Mouse (Mus musculus): ENCODE measurements around the gene Gopc. TPM values are rescaled to one million over a fixed set of nuclear protein-coding genes. Genes with fewer than 3 reads are reported as not detected.
"Not testable (repeated sequence)": the region's sequence is repeated elsewhere in the genome, so short reads cannot be mapped to it uniquely, and the experiment has no call there.

Gopc gene
- total RNA-seq, 2 experiments from 2014 or later, result 19.2 to 19.6 TPM

DNA sequence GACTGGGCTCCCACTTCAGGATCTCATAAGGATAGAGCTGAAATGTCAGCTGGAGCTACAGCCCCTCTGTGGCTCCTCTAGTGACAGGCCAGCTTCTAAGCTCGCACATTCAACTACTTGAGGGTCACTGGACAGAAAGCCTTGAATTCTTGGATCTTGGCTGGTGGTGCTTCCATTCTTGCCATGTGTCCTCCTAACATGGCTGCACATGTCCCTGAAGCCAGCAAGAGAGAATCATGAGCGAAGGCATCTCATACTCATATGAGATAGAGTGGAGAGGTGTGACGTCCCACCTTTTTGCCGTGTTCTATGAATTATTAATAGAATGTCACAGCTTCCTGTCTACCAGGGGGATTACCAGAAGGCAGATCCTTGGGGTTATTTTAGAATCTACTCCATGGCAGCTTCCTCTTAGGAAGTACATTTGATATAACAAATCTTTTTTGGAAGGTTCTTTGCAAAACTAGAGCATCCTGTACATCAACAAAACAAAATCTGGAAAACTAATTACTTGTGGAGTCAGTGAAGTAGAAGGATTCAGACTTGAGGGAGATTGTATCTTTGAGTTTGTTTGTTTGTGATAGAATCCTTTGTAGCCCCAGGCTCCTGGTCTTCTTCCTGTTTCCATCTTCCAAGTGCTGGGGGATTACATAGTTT lies 87.9 kb downstream of the Gopc start:
- DNase-seq, result no peak

DNA sequence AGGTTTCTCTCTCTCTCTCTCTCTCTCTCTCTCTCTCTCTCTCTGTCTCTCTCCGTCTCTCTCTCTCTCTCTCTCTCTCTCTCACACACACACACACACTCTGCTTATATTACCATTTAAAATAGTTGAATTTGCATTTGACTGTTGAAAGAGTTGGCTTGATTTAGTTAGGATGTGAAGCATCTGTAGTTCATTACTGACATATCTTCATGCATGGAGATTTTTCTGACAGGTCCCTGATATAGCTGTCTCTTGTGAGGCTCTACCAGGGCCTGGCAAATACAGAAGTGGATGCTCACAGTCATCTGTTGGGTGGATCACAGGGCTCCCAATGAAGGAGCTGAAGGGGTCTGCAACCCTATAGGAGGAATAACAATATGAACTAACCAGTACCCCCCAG lies 89.5 kb downstream of the Gopc start:
- DNase-seq, result not testable (repeated sequence)

GRCm38 (mm10) chr10:52289261-52289660 lies 92.7 kb downstream of the Gopc start:
- no peak for DNase-seq

- DNase-seq, result no peak
Observed at GRCm38 (mm10) chr10:52287852-52288533, 93.9 kb downstream of the Gopc start.

Other genes starting within 250 kb of the Gopc start
- not detected for gene Ros1, start 186.9 kb downstream of the Gopc start, total RNA-seq (2021)
- 1 to 10 TPM; 6.0 to 6.2 TPM for gene Dcbld1, start 148.5 kb downstream of the Gopc start, total RNA-seq (2021)
- gene Gm26741, start 23.4 kb downstream of the Gopc start, total RNA-seq (2021), result not detected
- under 1 TPM in 1 of 2 experiments, not detected in 1; 0.19 TPM for gene Nepn, start 6.8 kb upstream of the Gopc start, total RNA-seq (2021)
- 10 to 100 TPM; 28.3 to 32.9 TPM for gene Nus1, start 35.4 kb upstream of the Gopc start, total RNA-seq (2021)